4 mouse cellular contexts compared by ENCODE assay signal in the genomic region with DNA sequence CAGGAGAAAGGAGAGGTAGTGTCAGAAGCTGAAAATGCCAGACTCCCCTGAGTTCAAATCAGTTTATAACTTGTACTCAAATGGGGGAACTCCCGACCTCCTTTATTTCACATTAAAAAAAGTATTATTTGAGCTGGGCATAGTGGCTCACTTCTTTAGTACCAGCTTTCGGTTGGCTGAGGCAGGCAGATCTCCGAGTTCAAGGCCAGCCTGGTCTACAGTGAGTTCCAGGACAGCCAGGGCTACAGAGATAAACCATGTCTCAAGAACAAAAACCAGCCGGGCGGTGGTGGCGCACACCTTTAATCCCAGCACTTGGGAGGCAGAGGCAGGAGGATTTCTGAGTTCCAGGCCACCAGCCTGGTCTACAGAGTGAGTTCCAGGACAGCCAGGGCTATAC. TPM values are rescaled to one million over a fixed set of nuclear protein-coding genes. Genes with fewer than 3 reads are reported as not detected.
DNase-seq lines count a peak whose midpoint lies in the region; ATAC-seq lines count a peak whose summit lies in the region.
"Not testable (repeated sequence)": the region's sequence is repeated elsewhere in the genome, so short reads cannot be mapped to it uniquely, and the experiment has no call there.
"Had no signal": no experiment of that assay in that cellular context is flagged by ENCODE, and none has a peak within 500 bp of the region (broad histone marks: within the 10 kb centered on the region; RNA-seq: fewer than 3 reads in every experiment).

No protein-coding gene starts in this region.

- not testable (repeated sequence) for H3K27ac ChIP-seq in midbrain, embryonic 11.5 days (ENCODE audit: low read depth, low read length)

- H3K9ac ChIP-seq in midbrain, embryonic 11.5 days (ENCODE audit: low read length), result not testable (repeated sequence)

- ATAC-seq in midbrain, embryonic 11.5 days (ENCODE audit: low FRiP score), result not testable (repeated sequence)

- not testable (repeated sequence) for H3K4me2 ChIP-seq in midbrain, embryonic 11.5 days

- H3K4me1 ChIP-seq in midbrain, embryonic 11.5 days (ENCODE audit: control insufficient read depth, insufficient read depth, low read length), result not testable (repeated sequence)

- H3K9me3 ChIP-seq in midbrain, embryonic 11.5 days (ENCODE audit: control insufficient read depth, low read length), result not testable (repeated sequence)

- not testable (repeated sequence) for H3K4me3 ChIP-seq in midbrain, embryonic 11.5 days (ENCODE audit: low read depth, low read length)

- WGBS in midbrain, embryonic 11.5 days, result 95% methylated on average over 6 of the region's 6 CpGs

- H3K27me3 ChIP-seq in midbrain, embryonic 11.5 days (ENCODE audit: control insufficient read depth, insufficient read depth, low read length), result not testable (repeated sequence)

- DNase-seq in heart, adult 11 months, result peak; percentile 70
- DNase-seq in midbrain, embryonic 11.5 days (ENCODE audit: low spot score, missing footprints), result peak; percentile 61

- H3K36me3 ChIP-seq in midbrain, embryonic 11.5 days (ENCODE audit: control insufficient read depth, insufficient read depth, low read length), result not testable (repeated sequence)

RNA-seq across cellular contexts. Expression of gene Kcnip2, which starts 10.0 kb away (rescaled TPM):
- polyA plus RNA-seq in midbrain, embryonic 11.5 days (2014; fragmentation: Nextera tagmentation; extraction: Ambion mirVana), result 0.66 and 1.0 TPM in 2 replicates
- polyA plus RNA-seq: C2C12, G1E had no signal

RNA-seq across cellular contexts. Expression of gene Mgea5, which starts 22.2 kb away (rescaled TPM):
- 68.8 and 78.9 TPM in 2 replicates for polyA plus RNA-seq in midbrain, embryonic 11.5 days (2014; fragmentation: Nextera tagmentation; extraction: Ambion mirVana)

RNA-seq across cellular contexts. Expression of gene Npm3, which starts 56.4 kb away (rescaled TPM):
- 9.3 and 10.4 TPM in 2 replicates for polyA plus RNA-seq in midbrain, embryonic 11.5 days (2014; fragmentation: Nextera tagmentation; extraction: Ambion mirVana)
